Mouse (Mus musculus) cerebellum, adult 2 months (tissue): ENCODE results near the gene Triobp.

Experiments
- CTCF ChIP-seq: fragments of 200-500 bp; IDR thresholded peaks from 2 replicates; pipeline ENCODE4 v1.5.1; 2011; ENCODE audit warnings: low read depth, mild to moderate bottlenecking, control low read depth, low read length, moderate library complexity, borderline replicate concordance; ENCODE audit not compliant: insufficient read depth
- POLR2A ChIP-seq: fragments of 200-500 bp; IDR thresholded peaks from 2 replicates; pipeline ENCODE4 v1.6.1; 2011; ENCODE audit warnings: low read length, control low read depth, borderline replicate concordance; ENCODE audit not compliant: insufficient read depth

DNA sequence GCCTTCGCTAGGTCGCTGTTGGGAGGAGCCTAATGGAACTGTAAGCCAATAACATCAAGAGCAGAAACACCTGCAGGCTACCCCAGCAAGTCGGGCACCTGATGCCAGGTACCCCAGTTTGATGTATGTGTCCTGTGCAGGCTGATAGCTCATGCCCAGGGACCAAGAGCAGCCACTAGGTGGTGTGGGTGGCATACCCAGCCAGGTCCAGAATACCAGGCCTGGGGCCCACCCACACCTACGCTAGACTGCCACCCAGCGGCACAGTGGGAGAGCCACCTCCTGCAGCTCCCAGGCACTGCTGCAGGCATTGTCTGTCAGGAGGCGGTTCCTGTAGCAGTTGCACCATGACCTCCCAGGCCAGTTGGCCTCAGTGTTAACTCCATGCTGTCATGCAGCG, 91.3 kb downstream of the Triobp start:
- TF ChIP-seq CTCF (peak; percentile 62), POLR2A (no peak)
